Mouse (Mus musculus) intestine, embryonic 14.5 days (tissue): ENCODE data around the gene Sost. TPM values are rescaled to one million over a fixed set of nuclear protein-coding genes. Genes with fewer than 3 reads are reported as not detected.

Source experiments
- ATAC-seq: fragments of 200-750 bp; cut with Nextera tagmentation; replicated peaks from 2 replicates; pipeline ENCODE4 v1.8.0; 2017; ENCODE audit warnings: low read depth, moderate number of reproducible peaks, moderate TSS enrichment, moderate library complexity; ENCODE audit not compliant: low FRiP score, low TSS enrichment
- DNase-seq: peaks from one replicate; pipeline ENCODE4 v3.0.0-alpha.2; 2018; ENCODE audit warnings: low spot score
- H3K27ac ChIP-seq: fragments of 300-500 bp; sonication (generic); 2 replicates; pipeline ENCODE4 v1.5.1; 2014; ENCODE audit warnings: low read depth, mild to moderate bottlenecking, control low read depth
- H3K27me3 ChIP-seq: fragments of 300-500 bp; sonication (generic); replicated peaks from 2 replicates; pipeline ENCODE4 v1.6.1; 2014; ENCODE audit warnings: low read length, control low read depth; ENCODE audit not compliant: control insufficient read depth, insufficient read depth
- H3K36me3 ChIP-seq: fragments of 300-500 bp; sonication (generic); 2 replicates; pipeline ENCODE4 v1.6.1; 2014; ENCODE audit warnings: low read length, control low read depth; ENCODE audit not compliant: control insufficient read depth, insufficient read depth
- H3K4me1 ChIP-seq: fragments of 300-500 bp; sonication (generic); replicated peaks from 2 replicates; pipeline ENCODE4 v1.6.1; 2014; ENCODE audit warnings: low read length, control low read depth, mixed read lengths; ENCODE audit not compliant: control insufficient read depth, insufficient read depth
- H3K4me2 ChIP-seq: fragments of 300-500 bp; sonication (generic); 2 replicates; pipeline ENCODE4 v1.6.1; 2014; ENCODE audit warnings: low read length
- H3K4me3 ChIP-seq: fragments of 300-500 bp; sonication (generic); 2 replicates; pipeline ENCODE4 v1.5.1; 2014; ENCODE audit warnings: low read depth, low read length, control low read depth, mixed read lengths
- H3K9ac ChIP-seq: fragments of 300-500 bp; sonication (generic); 2 replicates; pipeline ENCODE4 v1.6.1; 2014; ENCODE audit warnings: mild to moderate bottlenecking, low read length
- H3K9me3 ChIP-seq: fragments of 300-500 bp; sonication (generic); 2 replicates; pipeline ENCODE4 v1.6.1; 2016; ENCODE audit warnings: low read length, control low read depth; ENCODE audit not compliant: control insufficient read depth
- WGBS: fragments of 180-500 bp; shearing (Covaris S2); extraction: QIAGEN DNeasy Blood & Tissue Kit; methylation state at CpG from one replicate; pipeline ENCODE4 v1.1.7; 2014; 5-methylcytosine and 5-hydroxymethylcytosine counted together
- polyA plus RNA-seq: library from polyadenylated mRNA; unstranded; fragments of >200 nt; fragmentation: Nextera tagmentation; extraction: Ambion mirVana; gene quantifications from 2 replicates; pipeline ENCODE4 v1.2.1, GENCODE M21; 2014

The Sost gene
- not detected in 2 replicates for polyA plus RNA-seq

- H3K27me3 ChIP-seq: peaks cover 56% of the 10 kb centered on the region
- H3K9me3 ChIP-seq: no peaks in the 10 kb centered on the region
- no peak within 1 kb of the TSS for H3K4me3 ChIP-seq
- H3K9ac ChIP-seq: no peak within 1 kb of the TSS
- no peak for ATAC-seq
- WGBS: 26% methylated on average over 10 of the region's 10 CpGs
- H3K36me3 ChIP-seq: no peaks in the 10 kb centered on the region
- no peak for DNase-seq
- no peak within 1 kb of the TSS for H3K4me2 ChIP-seq
- H3K27ac ChIP-seq: no peak within 1 kb of the TSS
- H3K4me1 ChIP-seq: peaks cover 7% of the 10 kb centered on the region; the same call in 1 of the 2 replicates
Measured at GRCm38 (mm10) chr11:101966965-101967614, at the start of gene Sost. Gene Sost (minus strand): TSS chr11:101967015.

GRCm38 (mm10) chr11:102016136-102016535 lies 49.3 kb upstream of the Sost start:
- ATAC-seq: no peak
- no peak overlapping the region for H3K4me3 ChIP-seq
- H3K9me3 ChIP-seq: no peaks in the 10 kb centered on the region
- peaks cover 34% of the 10 kb centered on the region for H3K36me3 ChIP-seq
- no peak overlapping the region for H3K27ac ChIP-seq
- WGBS: 90% methylated on average over 1 of the region's 1 CpGs
- no peak overlapping the region for H3K9ac ChIP-seq
- no peaks in the 10 kb centered on the region for H3K27me3 ChIP-seq
- H3K4me1 ChIP-seq: no peaks in the 10 kb centered on the region
- no peak overlapping the region for H3K4me2 ChIP-seq
- no peak for DNase-seq

GRCm38 (mm10) chr11:102015472-102015871 lies 48.7 kb upstream of the Sost start:
- H3K36me3 ChIP-seq: peaks cover 38% of the 10 kb centered on the region
- H3K4me2 ChIP-seq: no peak overlapping the region
- WGBS: 67% methylated on average over 6 of the region's 6 CpGs
- H3K27ac ChIP-seq: no peak overlapping the region
- ATAC-seq (no peak), DNase-seq (no peak)
- H3K27me3 ChIP-seq: no peaks in the 10 kb centered on the region
- H3K4me1 ChIP-seq: no peaks in the 10 kb centered on the region
- H3K9ac ChIP-seq: no peak overlapping the region
- H3K4me3 ChIP-seq: no peak overlapping the region
- H3K9me3 ChIP-seq: no peaks in the 10 kb centered on the region

GRCm38 (mm10) chr11:102013201-102013600 lies 46.4 kb upstream of the Sost start:
- no peak for ATAC-seq
- H3K36me3 ChIP-seq: peaks cover 56% of the 10 kb centered on the region
- 87% methylated on average over 8 of the region's 8 CpGs for WGBS
- H3K9me3 ChIP-seq: no peaks in the 10 kb centered on the region
- H3K27me3 ChIP-seq: no peaks in the 10 kb centered on the region
- no peak overlapping the region for H3K9ac ChIP-seq
- H3K27ac ChIP-seq: no peak overlapping the region
- H3K4me1 ChIP-seq: no peaks in the 10 kb centered on the region
- no peak overlapping the region for H3K4me3 ChIP-seq
- no peak for DNase-seq
- H3K4me2 ChIP-seq: no peak overlapping the region

GRCm38 (mm10) chr11:102011510-102011909 lies 44.7 kb upstream of the Sost start:
- 82% methylated on average over 8 of the region's 8 CpGs for WGBS
- Histone ChIP-seq H3K36me3 (peaks cover 49% of the 10 kb centered on the region), H3K27ac (no peak overlapping the region), H3K27me3 (no peaks in the 10 kb centered on the region), H3K4me3 (no peak overlapping the region), H3K9me3 (no peaks in the 10 kb centered on the region), H3K9ac (no peak overlapping the region), H3K4me1 (no peaks in the 10 kb centered on the region), H3K4me2 (no peak overlapping the region)
- DNase-seq: no peak
- no peak for ATAC-seq

- DNase-seq: no peak
- Histone ChIP-seq H3K9me3 (no peaks in the 10 kb centered on the region), H3K4me1 (no peaks in the 10 kb centered on the region), H3K36me3 (peaks cover 49% of the 10 kb centered on the region), H3K27me3 (no peaks in the 10 kb centered on the region), H3K4me3 (no peak overlapping the region), H3K27ac (no peak overlapping the region), H3K4me2 (no peak overlapping the region), H3K9ac (no peak overlapping the region)
- WGBS: 67% methylated on average over 13 of the region's 13 CpGs
- ATAC-seq: no peak
Measured at GRCm38 (mm10) chr11:102010140-102010539, 43.3 kb upstream of the Sost start.

GRCm38 (mm10) chr11:102008954-102009637 lies 42.3 kb upstream of the Sost start:
- H3K27me3 ChIP-seq: no peaks in the 10 kb centered on the region
- H3K9me3 ChIP-seq: 0 out of 2 replicates have a peak, but pooled peaks cover 3% of the 10 kb centered on the region
- H3K4me1 ChIP-seq: no peaks in the 10 kb centered on the region
- DNase-seq (no peak), ATAC-seq (no peak)
- peaks cover 54% of the 10 kb centered on the region for H3K36me3 ChIP-seq
- H3K27ac ChIP-seq: no peak overlapping the region
- no peak overlapping the region for H3K9ac ChIP-seq
- no peak overlapping the region for H3K4me2 ChIP-seq
- WGBS: 85% methylated on average over 15 of the region's 15 CpGs
- no peak overlapping the region for H3K4me3 ChIP-seq

GRCm38 (mm10) chr11:102008372-102008771 lies 41.6 kb upstream of the Sost start:
- H3K4me3 ChIP-seq: no peak overlapping the region
- H3K4me1 ChIP-seq: no peaks in the 10 kb centered on the region
- no peak overlapping the region for H3K4me2 ChIP-seq
- DNase-seq (no peak), ATAC-seq (no peak)
- H3K27me3 ChIP-seq: no peaks in the 10 kb centered on the region
- H3K36me3 ChIP-seq: peaks cover 51% of the 10 kb centered on the region
- WGBS: 91% methylated on average over 8 of the region's 8 CpGs
- H3K9me3 ChIP-seq: 0 out of 2 replicates have a peak, but pooled peaks cover 3% of the 10 kb centered on the region
- H3K9ac ChIP-seq: no peak overlapping the region
- no peak overlapping the region for H3K27ac ChIP-seq
